Mouse (Mus musculus) bone marrow macrophage, adult 2 months (primary cell): ENCODE measurements at regions not wholly inside any gene's neighbourhood (a gene's known extent, or its start where the extent isn't known, plus 50 kb on each side); places are given as distances from the start of the nearest gene placed in this dataset.

Source experiments
- CTCF ChIP-seq: IDR thresholded peaks from 2 replicates; pipeline ENCODE4 v1.5.1; 2012; ENCODE audit warnings: low read depth, mild to moderate bottlenecking, low read length, moderate library complexity
- POLR2A ChIP-seq: IDR thresholded peaks from 2 replicates; pipeline ENCODE4 v1.6.1; 2012; ENCODE audit warnings: mild to moderate bottlenecking, low read depth, low read length, borderline replicate concordance

GRCm38 (mm10) chr13:91405027-91405426 is 55.1 kb upstream of the Ssbp2 start:
- TF ChIP-seq CTCF (no peak), POLR2A (no peak)
